Mouse (Mus musculus) ovary, adult 18-20 months (tissue): ENCODE results near the gene Casr.

Experiments
- DNase-seq: peaks from one replicate; pipeline ENCODE4 v3.0.0; 2022; ENCODE audit warnings: low spot score, mixed read lengths

Gene Casr

DNA sequence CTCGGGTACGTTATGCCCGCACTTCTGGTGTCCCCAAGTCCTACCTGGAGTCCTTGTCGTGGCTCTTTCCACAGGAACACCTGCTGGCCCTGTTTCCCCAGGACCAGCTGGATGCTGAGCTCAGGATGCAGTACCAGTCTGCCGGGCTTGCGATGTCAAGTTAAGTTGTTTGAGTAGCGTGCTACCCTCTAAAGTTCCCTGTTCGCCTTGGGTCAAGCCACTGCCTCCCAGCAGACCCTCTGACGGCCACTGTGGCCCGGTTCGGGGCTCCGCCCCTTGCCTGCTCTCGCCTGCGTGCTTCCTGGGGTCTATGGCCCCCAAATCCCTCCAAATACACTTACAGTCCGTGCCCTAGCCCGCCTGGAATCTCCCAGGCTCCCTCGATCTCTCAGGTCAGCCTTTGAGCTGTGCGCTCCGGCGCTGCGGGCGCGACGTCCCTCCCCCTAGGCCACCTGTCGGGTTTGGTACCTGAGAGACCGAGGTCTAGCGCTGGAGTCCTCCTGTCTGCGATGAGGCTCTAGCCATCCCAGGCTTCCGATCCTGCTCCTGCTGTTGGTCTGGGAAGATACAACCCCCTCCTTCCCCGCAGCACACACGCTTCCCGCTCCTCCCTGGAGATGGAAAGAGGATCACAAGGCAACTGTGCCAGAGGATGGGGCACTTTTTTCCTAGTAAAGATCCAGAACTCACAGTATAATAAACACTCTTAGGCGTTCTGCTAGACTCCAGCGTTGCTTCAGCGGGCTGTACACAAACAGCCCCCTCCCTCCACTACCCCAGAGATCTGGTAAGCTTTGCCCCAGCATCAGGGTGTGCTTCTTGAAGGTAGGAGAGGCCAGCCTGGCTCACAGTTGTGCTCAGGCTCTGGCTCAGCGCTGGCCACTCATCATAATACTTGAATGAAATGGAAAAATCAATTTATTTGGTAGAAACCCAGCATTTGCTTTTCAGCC, at the start of gene Casr:
Casr (minus strand) TSS at position 756 of the 953 bp plus-strand sequence.
- no peak for DNase-seq

DNA sequence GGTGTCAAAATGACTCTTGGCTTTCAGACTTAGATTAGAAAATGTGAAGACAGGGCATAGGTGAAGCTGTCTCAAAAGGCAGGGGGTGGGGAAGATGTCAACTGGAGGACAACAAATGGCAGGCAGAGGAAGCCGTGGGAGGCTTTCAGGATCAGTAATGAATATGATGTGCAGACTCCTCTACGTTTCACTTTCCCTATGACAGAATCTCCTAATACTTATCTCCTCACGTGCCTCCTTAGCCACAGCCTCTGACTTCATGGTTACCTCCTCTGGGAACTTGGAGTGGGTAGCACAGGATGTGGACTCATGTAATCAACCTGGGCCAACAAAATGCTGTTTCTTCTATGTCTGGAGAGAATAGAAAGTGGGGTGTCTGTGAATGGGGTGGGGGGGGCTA, 40.7 kb upstream of the Casr start:
- no peak for DNase-seq

DNA sequence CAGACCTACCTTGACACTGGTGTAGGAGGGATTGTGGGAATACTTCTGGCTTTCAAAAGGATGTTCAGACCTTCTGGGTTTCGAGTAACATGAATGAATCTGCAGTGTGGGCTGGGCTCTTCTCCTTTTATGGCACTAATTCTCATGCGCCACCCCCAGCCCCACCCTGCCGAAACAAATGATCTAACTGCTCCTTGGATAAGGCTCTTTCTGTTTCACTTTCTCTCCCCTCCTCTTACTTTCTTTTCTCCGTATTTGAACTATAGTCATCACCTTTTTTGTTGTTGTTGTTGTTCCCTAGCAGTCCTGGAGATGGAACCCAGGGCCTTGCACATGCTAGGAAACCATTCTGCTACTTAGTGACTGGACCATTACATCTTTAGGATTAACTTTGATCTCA, 36.3 kb upstream of the Casr start:
- no peak for DNase-seq

DNA sequence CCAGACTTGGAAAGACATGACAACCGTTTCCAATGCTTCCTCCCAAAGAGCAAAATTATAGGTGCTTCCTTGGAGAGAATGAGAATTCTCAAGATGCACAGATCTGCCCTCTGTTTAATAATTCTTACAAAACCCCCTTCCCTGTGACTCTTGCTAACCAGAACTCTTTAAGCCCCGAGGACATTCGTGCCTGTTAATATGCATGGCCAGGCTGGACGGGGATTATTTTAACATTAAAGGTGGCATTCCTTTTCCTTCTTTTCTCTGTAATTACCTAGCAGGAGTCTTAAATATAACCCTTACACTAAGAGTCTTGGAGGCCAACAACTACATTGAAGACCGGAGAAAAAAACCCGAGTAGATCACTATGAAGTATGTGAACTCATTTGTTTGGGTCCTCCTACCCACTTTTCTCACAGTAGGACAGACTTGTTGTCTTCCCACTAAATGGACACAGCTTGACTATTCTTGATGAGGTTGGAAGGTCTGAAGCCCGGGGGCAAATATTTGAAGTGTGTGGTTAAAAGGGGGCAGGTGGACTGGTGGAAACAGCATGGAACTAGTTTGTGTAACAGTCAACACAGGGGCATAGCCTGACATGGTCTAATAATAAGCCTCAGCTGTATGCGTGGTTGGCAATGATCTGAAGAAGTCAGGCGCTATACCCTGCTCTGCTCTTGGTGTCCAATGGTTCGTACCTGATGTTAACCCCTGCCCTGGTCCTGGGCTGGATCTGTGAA, 34.9 kb upstream of the Casr start:
- no peak for DNase-seq

DNA sequence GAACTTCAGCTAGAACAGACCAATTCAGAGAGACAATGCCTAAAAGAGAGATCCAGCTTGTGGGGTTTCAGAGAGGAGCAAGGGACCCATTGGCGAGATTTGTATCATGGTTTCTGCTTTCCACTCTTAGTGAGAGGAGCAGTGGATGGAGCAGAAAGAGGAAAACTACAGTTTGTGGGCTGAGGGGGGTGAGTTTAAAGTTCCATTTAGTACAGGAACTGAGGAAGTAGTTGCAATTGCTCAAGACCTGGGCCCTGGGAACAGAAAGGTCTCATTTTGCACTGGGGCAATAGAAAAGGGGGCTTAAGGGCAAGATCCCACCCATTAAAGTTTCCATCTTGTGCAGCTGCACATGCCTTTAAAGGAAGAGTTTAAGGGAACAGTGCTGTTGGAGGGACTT, 28.0 kb upstream of the Casr start:
- DNase-seq, result no peak

DNA sequence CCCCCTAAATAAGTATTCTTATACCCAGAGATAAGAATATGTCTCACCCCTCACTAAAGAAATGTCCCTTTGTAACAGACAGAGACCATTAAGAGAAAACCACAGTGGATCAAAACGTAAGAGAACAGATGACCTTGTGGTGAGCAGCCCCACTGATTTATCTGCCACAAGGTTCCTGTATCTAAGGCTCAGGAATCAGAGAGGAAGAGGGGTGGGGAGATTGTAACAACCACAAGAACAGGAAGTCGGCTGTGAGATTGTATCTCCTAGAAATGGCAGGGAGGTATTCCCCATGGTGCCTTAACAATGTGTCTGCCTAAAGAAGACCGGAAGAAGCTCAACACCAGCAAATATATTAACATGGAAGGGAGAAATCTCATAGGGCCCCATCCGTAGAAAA, 26.0 kb upstream of the Casr start:
- no peak for DNase-seq

DNA sequence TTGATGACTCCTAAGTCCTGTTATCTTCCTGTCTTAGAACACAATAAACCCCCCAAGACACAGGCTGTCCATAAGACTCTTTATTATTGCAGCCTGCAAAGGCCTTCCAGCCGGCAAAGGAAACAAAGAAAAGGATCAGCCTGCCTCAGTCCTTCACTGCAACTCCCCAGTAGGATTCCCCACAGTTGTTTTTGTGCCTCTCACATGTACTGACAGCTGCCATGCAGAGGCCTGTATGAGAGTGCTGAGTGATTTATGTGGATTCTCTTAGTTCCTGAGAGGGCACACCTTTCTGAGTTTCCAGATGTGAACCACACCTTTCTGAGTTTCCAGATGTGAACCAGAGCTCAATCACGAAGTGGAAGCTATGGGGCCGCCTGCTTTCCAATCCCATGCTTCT, 20.1 kb upstream of the Casr start:
- no peak for DNase-seq

DNA sequence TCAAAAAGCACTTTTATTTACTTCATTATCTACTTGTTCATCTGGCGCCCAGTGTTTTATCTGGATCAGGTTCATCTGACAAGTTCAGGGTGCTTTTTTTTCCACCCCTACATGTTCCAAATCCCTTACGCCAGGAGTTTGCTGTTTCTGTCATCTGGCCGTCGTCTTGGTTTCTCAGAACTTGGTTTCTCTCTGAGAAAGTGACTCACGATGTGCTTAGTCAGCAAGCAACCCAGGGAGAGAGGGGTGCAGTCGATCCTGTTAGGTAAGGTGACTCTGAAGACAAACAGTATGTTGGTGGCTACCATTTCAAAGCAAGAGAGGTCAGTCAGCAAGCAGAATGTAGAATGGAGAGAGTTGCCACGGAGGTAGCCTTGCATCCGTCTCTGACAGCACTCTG, 10.0 kb upstream of the Casr start:
- no peak for DNase-seq

DNA sequence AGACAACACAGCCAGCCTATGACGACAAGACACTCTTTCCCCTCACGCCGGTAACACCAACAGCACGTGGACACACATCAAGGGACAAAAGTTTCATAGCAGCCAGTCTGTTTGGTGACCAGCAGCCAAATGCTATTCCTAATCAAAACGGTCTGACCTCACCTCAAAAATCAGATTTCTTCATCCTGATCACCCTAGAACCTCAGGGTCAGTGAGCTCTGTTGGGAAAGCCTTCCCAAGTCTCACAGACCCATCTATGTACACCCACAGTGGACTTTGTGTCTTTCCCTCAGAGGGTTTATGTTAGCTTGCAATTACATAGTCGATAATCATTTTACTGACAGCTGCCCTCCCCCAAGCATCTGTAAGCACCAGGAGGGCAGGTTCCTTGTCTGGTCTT, 2.4 kb downstream of the Casr start:
- no peak for DNase-seq

DNA sequence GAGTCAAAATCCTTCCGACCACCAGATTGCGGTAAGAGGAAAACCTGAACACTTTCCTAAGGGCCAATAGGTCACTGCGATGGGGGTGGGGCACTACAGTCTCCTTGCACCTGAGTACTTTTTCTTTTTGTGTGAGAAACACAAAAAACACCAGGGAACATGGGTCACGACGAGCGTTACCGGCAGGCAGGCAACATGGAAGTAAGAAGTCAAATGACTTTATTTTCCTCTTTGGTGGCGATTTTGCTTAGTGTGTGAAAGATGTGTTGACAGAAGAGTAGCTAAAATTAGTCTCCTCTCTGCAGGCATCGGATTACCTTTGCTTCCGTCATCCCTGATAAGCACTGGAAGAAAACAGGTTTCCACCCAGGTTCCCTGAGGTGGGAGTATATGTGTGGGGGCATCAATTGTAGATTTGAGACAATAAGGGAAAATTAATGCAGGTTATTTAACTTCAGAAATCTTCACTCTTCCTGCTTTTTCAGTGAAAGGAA, 6.2 kb downstream of the Casr start:
- DNase-seq, result no peak

DNA sequence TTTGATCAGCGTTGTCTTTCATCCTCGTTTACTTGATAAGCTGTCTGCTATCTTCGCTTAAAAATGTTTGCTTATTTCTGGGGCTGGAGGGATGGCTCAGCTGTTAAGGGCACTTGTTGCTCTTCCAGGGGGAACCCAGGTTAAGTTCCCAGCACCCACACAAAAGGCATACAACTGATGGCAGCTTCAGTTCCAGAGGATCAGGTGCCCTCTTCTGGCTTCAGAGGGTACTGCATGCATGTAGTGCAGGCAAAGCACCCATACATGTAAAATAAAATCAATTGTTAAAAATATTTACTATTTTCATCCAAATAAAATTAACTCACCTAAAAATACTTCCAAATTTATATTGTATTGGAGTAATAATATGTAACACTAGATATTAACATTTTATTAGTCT, 8.3 kb downstream of the Casr start:
- DNase-seq, result no peak

DNA sequence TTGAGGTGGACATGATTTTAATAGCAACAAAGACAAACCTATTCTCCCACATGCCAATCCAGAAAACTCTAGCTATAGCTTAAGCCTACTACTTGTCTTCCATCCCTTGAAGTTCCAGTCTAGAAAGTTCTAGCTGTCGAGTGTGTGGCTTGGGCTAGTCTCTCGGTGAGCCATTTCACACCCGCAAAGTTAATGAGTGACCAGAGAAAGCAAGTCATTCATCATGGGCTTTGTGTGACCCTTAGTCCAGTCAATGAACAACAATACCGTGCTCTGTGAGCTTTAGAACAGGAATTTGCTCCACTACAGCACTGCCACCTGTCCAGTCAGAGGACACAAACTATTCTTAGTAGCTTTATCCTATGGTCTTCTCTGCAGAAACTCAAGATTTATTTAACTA, 16.6 kb downstream of the Casr start:
- DNase-seq, result no peak

DNA sequence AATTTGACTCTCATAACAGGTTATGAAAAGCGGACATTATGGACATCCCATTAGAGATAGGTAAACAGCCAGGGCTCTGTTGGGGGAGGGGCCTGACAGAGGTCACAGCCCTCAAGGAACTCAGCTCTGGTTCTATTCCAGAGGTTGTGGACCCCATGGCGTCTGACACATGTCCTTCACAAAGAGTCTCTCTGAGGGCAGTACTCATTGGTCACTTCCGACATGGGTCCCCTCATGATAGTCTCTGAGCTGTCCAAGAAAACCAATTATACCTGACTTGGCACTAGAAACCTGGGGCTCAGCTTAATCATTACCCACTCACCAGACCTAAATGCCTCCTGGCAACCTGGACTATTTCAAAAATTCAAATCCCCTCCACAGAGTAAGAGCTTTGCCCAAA, 18.9 kb downstream of the Casr start:
- DNase-seq, result no peak

DNA sequence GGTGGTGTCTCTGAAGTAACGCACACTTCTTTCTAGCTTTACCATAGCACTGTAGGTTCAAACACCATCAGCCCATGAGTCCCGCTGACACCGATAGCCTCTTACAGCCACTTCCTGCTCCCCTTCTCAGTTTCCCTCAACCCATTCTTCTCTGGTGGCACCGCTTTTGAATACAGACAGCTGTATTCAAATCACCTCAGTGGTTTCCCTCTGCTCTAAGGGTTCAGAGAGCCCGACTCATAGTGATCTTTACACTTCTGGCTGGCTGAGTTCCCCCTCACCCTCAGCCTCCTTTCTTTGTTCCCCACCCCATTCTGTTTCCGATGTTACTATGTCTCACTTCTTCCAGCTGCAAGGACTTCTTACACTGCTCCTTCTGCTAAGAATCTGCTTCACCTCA, 21.1 kb downstream of the Casr start:
- no peak for DNase-seq

DNA sequence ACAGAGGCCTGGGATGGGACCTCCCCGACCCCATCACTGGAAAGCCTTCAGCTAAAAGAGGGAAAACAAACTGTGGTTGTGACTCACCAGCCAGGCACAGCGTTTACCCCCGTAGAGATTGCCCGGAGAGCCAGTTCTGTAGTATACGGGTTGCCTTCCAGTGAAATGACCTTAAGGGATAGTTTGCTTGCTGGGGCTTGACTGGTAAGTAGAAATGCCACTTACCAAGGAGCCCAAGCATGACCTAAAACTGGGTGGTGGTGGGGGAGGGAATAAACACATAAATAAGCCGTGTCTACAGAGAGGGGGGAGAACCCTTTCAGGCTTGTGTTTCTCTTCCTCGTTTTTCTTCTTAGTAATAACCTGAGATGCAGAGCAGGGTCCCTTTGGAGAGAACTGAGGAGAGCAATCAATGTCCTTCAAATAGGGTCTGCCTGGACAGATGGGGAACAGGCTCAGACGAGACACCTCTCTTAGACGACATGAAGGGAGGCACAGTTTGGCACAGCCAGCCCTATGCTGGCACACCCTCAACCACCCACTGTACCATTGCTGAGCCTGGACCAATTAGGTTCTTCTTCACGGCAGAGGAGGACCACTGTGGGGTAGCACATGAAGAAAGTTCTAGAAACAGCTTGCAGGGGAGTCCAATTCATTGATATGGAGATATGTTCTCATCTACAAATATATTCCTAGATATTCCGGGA, 28.8 kb downstream of the Casr start:
- DNase-seq, result no peak

DNA sequence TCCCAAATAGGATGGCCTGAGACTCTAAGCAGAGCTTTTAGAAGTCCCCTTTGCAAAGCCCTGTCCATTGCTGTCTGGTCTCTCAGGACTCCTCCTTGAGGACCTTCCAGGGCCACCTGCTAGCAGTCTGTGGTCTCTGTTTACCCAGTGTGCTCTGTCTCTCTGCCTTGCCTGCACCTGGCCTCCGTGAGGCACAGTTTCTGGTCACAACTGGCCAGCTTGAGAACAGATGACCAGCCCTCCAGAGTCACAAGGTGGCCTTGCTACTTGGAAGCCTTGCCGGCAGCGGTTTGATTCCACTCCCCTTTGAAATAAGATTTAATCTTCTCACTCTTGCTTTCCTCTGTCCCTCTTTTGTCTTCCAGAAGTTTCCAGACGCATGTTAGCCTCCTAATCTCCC, 29.9 kb downstream of the Casr start:
- DNase-seq, result no peak

DNA sequence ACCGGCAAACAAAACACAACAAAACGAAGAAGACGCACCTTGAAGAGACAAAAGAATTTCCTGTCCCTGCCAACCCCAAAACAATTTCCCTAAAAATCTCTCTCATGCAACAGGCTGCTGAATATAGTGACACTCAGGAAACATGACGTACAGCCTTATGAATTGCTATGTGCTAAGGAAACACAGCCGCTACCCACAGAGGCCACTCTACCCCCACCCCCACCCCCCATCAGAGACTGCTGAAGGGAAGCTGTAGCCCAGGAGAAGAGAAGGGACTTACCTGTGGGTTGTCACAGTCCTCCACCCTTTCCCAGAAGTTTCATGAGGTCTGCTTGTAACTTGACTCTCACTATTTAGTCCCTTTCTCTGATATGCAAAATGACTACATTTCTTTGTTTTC, 30.3 kb downstream of the Casr start:
- no peak for DNase-seq

DNA sequence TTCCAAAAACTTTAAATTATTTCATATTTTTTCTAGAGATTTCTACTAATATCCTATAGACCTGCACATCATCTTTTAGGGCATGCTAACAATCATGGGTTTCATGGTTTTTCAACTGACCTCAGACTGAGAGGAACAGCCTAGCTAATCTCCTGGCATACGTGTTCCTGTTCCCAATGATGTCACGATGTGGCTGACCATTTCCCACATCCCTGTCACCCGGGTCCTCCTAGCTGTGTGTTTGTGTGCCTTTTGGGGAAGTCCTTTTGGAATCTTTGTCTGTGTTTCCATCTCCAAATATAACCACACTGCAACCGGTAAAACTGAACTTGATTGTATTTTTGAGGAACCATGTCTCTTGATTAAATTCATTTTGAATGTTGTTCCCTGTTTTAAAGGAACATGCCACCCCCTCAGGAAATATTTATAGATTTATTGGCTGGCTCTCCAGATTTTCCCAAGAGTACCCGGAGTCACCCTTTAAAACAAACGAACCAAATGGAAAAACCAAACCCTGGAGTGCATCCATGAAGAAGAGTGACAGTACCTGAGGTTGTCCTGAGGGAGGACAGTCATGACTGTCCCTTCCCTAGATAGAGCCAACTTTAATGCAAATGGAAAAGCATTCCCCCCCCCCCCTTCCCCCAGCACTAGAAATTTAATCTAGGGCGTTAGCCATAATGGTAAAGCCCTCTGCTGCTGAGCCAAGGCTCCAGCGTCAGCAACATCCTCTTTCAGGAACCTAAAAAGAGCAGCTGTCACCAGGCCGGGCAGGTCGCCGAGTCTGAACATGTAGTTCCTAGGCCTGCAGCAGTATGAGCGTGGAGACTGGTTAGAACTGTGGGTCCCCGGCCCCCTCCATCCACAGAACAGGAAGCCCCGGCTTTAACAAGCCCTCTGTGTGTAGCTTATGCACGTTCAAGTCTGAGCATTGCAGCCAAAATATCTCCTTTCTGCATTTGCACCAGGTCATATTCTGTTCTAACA, 31.1 kb downstream of the Casr start:
- no peak for DNase-seq

DNA sequence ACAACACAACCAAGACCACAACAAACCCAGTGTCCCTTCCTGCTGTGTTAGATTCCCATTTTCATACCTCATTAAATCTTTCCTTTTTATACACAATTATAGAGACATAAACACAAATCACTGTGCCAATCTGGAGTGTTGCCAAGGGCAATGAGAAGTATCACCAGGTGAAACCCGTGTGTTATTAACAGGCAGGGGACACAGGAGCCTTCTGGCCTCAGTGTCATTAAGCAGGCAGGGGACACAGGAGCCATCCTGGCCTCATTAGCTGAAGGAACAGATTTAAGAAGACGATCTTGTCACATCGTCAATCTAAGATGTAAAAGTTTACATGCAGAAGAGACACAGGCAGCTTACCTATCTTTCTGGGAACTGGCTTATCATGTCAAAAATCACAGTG, 33.1 kb downstream of the Casr start:
- DNase-seq, result no peak

DNA sequence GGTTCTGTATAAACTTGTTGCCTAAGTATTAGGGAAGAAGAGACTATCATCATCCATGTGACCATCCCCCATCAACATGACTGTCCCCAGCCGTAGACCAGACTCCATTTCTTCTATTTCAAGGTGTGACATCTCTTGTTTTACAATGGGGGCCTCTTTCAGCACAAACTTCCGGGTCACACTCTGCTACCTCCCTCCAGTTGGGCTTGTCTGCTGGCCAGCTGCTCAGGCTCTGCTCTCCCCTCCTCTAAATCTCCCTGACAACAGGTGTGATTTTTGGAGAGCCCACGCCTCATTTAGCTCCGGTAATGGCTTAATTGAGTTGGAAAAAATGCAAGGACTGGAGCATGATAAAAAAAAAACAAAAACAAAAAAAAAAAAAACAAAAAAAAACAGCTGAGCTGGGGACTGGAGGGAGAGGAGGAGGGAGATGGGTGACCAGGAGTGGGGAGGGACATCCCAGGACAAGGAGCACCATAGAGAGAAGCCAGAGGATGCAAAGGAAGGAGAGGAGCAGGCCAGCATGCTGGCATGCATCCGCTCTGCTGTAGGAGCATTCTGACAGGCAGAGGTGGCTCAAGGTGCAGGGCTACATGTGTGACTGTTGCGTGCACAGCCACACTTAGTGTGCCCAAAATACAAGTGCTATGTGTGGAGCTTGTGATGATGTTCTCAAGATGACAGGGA, 35.2 kb downstream of the Casr start:
- DNase-seq, result no peak

DNA sequence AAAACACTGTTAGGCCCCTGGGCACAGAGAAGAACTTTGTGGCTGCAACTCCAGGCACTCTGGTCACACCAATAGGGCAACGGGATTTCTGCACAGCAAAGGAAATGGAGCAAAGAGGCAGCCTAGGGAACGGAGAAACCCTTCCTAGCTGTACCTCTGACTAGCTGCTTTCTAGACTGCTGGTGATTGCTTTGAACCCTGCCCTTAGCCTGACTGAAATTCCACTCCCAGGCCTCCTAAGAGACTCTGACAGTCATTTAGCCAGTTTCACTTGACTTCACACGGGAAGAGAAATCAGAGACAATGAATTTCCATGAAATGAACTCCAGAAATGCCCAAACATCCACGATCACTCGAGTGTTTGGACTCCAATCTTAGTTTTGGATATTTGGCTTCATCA, 38.8 kb downstream of the Casr start:
- DNase-seq, result no peak
